Mouse (Mus musculus) left cerebral cortex, postnatal 25 days (tissue): ENCODE results near the gene Plk5. TPM values are rescaled to one million over a fixed set of nuclear protein-coding genes. Genes with fewer than 3 reads are reported as not detected.

Experiments
- DNase-seq, 2 experiments: peaks; one replicate each; pipeline ENCODE4 v3.0.0; 2022; ENCODE audit warnings: low spot score in 2 of 2, mixed read lengths in 1 of 2
- intact Hi-C: fragments of 180-260 bp; cut with DNase I; formaldehyde crosslinking; loops from one replicate; pipeline ENCODE4 v1.15.1; 2025
- total RNA-seq, 2 experiments: library from RNA; stranded (reverse); gene quantifications; 2 replicates each; pipeline ENCODE4 v1.2.3; 2021

The Plk5 gene
- 10 to 100 TPM; 22.6 to 24.9 TPM for total RNA-seq

DNA sequence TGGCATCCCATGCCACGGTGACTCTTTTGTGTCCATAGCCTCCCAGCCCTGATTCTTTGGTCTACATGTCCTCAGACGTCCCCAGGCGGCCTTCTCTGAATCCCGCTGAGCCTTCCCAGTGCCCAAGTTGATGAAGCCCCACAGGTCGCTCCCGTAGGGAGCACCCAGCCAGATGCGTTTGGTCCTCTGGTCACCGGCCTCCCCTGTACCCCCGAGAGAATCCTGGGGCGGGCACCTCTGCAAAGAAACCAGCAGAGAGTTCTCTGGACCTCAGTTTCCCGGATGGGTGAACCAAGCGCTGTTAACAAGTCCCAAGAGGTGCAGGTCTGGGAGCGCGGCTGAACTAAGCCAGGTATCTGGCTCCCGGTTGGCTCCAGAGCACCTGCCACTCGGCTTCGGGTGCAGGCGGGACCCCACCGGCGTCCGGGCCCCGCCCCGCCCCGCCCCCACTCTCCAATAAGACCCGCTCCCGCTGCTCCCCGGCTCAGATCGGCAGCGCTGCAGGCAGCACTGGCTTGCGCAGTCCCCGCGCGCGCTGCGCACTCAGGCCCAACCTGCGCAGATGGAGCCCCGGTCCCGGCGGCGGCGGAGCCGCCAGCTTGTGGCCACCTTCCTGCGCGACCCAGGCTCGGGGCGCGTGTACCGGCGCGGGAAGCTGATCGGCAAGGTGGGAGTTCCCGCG is at the start of gene Plk5:
TSS of gene Plk5 (plus strand) at position 459 of the 682 bp plus-strand sequence.
- DNase-seq = peak in 1 of 2 experiments; percentile 47
- intact Hi-C loops = loop anchor here (2.0 kb wide), 1 partner anchor 17 kb away; no protein-coding TSS in a partner anchor

DNA sequence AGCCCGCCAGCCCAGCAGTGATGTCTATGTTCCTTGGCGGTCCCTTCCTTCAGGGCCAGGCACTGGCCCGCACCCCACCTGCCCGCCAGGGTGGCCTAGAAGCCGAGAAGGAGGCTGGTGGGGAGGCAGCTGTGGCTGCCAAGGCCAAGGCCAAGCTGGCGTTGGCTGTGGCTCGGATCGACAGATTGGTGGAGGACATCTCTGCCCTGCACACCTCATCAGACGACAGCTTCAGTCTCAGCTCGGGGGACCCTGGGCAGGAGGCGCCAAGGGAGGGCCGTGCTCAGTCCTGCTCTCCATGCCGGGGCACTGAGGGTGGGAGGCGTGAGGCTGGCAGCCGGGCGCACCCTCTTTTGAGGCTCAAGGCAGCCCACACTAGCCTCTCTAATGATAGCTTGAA is 44.7 kb upstream of the Plk5 start:
- intact Hi-C loops = no loop called here
- DNase-seq = no peak

DNA sequence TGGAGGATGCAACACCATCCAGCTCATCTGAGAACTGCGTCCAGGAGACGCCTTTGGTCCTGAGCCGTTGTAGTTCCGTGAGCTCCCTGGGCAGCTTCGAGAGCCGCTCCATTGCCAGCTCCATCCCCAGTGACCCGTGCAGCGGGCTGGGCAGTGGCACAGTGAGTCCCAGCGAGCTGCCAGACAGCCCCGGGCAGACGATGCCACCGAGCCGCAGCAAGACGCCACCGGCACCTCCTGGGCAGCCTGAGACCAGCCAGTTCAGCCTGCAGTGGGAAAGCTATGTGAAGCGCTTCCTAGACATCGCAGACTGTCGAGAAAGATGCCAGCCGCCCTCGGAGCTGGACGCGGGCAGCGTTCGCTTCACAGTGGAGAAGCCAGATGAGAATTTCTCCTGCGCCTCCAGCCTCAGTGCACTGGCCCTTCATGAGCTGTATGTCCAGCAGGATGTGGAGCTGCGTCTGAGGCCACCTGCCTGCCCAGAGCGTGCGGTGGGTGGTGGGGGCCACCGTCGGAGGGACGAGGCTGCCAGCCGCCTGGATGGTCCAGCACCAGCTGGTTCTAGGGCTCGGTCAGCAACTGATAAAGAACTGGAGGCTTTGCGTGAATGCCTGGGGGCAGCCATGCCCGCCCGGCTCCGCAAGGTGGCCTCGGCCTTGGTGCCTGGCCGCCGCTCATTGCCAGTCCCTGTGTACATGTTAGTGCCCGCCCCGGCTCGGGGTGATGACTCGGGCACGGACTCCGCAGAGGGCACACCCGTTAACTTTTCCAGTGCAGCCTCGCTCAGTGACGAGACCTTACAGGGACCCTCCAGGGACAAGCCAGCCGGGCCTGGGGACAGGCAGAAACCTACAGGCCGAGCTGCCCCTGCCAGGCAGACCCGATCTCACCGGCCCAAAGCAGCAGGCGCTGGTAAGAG is 43.4 kb upstream of the Plk5 start:
- DNase-seq = no peak
- intact Hi-C loops = no loop called here

DNA sequence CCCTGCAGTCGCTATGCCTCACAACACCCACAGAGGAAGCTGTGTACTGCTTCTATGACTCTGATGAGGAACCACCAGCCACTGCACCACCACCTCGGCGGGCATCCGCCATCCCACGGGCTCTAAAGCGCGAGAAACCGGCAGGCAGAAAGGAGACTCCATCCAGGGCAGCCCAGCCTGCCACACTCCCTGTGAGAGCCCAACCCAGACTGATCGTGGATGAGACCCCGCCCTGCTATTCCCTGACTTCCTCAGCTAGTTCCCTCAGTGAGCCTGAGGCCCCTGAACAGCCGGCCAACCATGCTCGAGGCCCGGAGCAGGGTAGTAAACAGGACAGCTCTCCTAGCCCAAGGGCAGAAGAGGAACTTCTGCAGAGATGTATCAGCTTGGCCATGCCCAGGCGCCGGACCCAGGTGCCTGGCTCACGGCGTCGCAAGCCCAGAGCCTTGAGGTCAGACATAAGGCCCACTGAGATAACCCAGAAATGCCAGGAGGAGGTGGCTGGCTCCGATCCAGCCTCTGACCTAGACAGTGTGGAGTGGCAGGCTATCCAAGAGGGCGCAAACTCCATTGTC is 42.5 kb upstream of the Plk5 start:
- intact Hi-C loops = no loop called here
- no peak for DNase-seq

DNA sequence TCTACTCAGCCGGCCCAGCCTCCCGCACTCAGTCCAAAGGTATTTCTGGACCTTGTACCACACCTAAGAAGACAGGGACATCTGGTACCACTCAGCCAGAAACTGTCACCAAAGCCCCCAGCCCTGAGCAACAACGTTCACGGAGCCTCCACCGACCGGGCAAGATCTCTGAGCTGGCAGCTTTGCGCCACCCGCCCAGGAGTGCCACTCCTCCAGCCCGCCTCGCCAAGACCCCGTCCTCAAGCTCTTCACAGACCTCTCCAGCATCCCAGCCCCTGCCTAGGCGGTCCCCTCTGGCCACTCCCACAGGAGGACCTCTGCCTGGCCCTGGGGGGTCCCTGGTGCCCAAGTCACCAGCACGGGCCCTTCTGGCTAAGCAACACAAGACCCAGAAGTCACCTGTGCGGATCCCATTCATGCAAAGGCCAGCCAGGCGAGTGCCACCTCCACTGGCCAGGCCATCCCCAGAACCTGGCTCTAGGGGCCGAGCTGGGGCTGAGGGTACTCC is 41.7 kb upstream of the Plk5 start:
- DNase-seq = no peak
- intact Hi-C loops = no loop called here

DNA sequence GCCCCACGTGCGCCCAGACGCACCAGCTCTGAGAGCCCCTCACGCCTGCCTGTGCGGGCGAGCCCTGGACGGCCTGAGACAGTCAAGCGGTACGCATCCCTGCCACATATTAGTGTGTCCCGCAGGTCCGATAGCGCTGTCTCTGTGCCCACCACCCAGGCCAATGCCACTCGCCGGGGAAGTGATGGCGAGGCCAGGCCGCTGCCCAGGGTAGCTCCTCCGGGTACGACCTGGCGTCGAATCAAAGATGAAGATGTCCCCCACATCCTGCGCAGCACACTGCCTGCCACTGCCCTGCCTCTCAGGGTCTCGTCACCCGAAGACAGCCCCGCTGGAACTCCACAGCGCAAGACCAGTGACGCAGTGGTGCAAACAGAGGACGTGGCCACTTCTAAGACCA is 40.9 kb upstream of the Plk5 start:
- DNase-seq = no peak
- intact Hi-C loops = no loop called here

DNA sequence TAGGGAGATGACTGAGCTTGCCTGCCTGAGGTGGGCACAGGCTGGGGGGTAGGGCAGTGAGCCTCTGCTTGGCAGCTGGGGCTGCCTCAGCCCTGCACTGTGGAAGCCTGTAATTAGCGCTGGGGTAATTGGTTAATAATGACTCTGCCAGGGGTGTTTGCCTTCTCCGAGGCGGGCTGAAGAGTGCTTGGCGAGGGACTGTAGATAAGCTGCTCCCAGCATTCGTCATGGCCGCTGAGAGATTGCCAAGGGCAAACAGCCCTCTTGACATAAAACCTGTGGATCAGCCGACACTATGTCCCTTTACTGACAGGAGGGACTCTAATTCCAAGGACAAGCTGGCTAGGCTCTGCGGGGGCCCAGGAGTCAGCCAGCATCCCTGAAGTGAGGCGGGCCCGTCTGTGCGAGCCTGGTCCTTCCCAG is 39.9 kb upstream of the Plk5 start:
- intact Hi-C loops = no loop called here
- no peak for DNase-seq

DNA sequence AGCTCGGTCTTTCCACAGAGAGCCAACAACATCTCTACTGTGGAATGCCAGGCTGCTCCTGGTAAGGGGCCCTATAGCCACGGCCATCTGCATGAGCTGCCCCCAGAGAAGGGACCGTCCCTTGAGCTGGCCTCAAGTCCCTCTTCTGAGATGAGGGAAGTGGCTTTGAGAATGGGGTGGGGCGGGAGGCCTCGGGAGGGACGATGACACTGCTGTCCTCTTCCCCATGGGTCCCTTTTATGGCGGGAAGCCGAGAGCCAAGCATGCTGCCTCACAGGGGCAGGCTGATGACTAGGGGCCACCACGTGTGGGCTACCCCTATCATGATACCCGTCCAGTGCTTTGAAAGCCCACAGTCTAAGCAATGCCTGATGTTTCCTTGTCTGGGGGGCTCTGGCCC is 39.2 kb upstream of the Plk5 start:
- no peak for DNase-seq
- intact Hi-C loops = no loop called here

DNA sequence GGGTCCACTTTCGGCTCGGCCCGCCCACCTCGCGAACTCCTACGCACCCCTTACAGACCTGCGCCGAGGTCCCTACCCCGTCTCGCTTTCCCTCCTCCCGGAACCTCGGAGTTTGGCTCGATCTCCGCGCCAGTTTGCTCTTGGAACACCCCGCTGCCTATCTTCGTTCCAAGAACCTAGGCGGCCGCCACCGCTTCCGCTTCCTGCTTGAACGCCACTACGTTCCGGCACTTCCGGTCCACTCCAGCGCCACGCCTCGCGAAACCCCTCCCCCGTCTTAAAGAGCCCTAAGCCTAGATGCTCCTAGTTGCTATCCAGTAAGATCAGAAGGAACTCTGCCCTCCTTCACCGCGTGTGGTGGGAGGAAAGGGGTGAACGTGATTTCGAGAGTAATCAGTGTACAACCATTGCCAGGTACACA is 35.9 kb upstream of the Plk5 start, which contains the start of gene 2310011J03Rik:
TSS of gene 2310011J03Rik (minus strand) at position 198 of the 421 bp plus-strand sequence.
- DNase-seq = peak; percentile 91 to 96
- intact Hi-C loops = no loop called here

DNA sequence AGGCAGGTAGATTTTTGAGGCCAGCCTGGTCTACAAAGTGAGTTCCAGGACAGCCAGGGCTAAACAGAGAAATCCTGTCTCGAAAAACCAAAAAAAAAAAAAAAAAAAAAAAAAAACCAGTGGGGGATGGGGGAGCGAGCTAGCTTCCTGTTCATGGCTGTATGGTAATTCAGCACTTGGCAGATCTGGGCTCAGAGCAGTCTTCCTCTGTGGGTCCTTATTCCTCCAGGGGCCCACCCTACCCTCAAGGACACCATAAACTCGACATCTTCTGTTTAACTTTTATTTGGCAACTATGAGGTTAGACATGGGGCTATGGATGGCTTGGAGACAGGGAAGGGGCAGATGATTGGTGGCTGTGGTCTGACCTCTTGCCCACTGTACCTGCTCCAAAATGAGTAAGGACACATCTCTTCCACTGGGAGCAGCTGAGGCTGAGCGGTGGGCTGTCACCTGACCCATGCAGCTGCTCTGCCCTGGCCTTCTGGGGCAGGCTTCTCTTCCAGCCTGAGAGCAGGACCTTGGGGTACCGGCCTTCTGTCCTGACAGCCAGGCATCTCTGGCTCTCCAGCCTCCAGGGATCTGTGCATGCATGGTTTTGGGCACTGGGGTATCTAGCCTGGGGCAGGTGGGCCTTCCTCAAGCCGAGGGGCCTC is 35.1 kb upstream of the Plk5 start:
- no peak for DNase-seq
- intact Hi-C loops = no loop called here

DNA sequence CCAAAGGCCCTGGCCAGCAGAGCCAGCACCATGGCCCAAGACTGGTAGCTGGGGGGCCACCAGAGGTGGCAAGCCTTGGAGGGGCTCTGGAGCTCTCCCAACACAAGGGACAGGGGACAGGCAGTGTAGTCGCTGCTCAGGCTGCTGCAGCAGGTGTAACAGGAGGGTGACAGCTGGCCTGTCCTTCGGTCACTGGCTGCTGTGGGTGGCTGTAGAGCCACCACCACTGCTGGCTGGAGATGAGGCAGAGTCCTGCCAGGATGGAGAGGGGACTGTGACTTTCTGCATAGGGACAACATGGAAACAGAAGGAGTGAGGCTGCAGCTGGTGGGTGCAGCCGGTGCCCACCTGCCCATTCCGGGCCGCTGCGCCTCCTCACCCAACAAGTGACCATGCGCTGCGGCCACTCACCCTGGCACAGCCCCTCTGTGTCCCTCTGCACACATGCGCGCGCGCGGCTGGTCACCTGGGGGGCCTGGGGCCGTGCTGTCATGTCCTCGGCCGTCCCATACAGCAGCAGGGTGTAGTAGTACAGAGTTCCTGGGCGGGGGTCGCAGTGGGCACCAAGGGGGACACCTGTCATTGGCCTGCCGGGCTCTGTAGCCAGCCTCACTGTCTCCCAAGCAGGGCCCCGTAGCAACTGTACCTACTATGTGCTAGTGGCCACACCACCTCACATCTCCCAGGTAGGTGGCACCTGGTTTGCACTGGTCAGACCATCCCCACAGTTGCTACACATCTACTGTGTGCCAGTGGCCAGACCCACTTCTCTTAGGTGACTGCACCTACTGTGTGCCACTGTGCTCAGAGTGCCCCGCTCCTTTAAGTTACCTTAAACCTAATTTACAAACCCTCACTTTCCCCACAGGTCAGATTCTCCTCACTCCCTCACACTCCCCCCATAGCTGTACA is 34.3 kb upstream of the Plk5 start:
- no peak for DNase-seq
- intact Hi-C loops = no loop called here

DNA sequence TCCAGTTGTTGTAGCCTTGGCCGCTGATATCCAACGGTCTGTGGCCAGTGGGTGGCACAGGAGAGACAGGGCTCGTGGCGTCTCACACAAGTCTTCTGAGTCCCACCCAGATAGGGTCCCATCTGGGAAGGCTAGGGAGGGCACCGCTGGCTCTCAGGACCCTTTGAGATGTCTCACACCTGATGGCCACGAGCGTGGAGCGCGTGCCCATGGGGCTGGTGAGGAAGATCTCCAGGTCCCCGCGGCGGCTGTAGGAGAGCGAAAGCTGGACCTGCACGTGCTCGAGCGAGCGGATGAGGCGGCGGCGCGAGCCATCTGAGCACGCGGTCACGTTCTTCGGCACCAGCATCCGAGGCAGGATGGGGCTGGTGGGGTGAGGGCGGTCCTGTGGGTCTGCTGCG is 33.4 kb upstream of the Plk5 start:
- intact Hi-C loops = no loop called here
- DNase-seq = no peak

DNA sequence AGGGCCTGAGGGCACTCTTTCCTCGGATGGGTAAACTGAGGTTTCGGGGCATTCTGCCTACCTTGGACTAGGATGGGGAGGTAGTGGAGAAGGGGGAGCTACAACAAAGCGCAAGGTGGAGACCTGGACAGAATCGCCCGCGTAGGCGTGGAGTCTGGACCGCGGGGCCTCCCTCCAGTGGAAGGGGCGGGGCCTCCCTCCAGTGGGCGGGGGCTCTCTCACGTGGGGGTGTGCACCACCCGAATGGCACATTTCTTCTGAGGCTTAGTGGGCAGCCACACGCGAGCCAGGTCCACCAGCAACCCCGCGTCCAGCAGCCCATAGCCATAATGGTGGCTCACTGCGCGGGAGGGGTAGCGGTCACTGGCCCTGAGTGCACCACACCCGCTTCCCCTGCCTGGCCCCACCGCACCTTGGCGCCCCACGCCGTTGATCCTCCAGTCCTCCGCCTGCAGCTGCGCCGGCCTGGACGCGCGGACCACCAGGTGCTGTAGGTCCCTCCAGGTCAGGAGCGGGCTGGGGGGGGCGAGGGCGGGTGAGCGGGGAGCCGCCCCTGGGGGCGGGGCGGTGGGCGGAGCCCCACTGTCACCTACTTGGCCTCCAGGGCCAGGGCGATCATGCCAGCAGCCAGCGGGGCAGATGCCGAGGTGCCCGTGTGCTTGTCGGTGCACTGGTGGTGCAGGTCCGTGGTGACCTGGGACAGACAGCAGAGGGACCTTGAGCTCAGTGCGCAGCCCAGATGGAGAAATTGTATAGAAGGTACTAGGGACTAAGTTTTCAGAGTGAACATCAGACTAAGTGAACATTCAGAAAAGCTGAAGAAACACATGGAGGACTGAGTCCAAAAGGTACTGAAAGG is 32.8 kb upstream of the Plk5 start:
- peak in 1 of 2 experiments; percentile 55 for DNase-seq
- intact Hi-C loops = no loop called here

DNA sequence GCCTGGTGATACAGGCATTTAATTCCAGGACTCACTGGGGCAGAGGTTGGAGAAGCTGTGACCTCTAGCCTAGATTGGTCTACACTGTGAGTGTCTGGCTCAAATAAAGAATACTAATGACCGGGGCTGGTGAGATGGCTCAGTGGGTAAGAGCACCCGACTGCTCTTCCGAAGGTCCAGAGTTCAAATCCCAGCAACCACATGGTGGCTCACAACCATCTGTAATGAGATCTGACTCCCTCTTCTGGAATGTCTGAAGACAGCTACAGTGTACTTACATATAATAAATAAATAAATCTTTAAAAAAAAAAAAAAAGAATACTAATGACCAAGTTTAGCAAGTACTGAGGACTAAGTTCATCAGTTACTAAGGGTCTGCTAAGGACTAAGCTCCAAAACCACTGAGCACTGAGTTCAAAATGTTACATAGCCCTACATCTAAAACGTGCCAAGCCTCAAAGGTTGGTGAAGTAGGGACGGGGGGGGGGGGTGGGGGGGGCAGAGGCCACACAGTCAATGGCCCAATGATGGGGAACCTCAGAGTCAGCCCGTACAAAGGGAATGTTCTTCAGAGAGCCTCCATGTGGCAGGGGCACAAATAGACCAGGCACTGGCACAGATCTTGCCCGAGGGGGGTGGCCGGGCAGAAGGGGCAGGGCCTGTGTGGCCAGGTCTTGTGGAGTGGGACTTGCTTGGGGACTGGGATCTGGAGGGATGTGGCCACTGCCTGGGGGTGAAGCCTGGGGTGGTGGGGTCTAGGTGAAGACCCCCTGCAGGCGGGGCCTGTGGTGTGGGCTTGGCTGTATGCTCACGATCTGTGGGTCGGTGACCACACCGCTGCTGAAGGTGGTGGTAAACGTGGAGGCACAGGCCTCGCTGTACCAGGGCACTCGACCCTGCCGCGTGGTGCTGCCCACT is 31.9 kb upstream of the Plk5 start:
- DNase-seq = no peak

DNA sequence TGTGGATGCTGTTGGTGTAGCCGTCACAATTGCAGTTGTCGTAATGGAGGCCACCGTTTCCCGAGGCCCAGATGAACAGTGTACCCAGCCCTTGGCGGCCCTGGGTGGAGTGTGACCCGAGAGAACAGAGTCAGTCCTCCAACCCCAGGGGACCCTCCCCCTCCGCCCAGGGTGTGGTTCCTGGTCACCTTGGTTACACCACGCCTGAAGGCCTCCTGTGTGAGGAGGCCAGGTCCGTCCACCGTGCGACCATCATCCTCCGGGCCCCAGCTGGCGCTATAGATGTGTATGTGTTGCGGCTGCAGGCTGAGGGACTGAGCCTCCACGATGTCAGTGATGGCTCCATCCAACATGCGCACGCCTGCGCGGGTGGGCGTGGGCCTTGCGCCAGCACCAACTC is 31.2 kb upstream of the Plk5 start:
- intact Hi-C loops = no loop called here
- DNase-seq = no peak

More for the DNA sequence above, 31.9 kb upstream of the Plk5 start:
- intact Hi-C loops = no loop called here

DNA sequence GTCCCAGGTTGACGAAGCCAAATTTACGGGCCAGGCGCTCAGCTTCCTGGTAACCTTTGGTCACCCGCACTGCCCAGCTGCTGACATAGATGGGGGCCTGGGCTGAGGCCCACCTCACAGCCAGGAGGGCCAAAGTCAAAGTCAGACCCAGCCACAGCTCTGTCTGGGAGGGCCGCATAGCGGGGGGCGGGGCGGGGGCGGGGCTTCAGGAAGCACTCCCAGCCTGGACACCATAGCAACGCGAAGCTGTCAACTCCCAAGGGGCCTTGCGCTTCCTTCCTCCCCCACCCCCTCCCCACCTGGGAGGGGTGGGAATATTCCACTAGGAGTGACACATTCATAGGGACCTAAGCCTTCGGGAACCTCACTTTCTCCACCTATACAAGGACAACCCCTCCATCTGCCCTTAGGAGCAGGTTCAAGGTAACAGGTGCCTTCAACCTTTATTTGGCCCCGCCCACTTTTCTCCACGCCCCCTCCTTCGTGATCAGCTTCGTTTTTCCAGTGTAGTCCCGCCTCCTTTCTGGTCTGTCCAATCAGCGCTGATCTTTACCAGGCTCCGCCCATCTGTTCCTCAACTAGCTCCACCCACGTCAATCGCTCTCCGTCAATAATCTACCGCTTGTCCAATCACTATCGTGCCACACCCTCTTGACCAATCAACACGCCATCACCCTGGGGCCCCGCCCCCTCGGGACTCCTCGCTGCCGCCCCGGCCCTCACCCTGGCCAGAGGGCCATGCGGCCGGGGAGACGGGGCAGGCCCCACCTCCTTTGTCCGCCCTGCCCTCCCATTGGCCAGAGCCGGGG is 26.8 kb upstream of the Plk5 start, which contains the start of the genes Pcsk4 and Reep6:
TSS of gene Pcsk4 (minus strand) at position 226 of the 809 bp plus-strand sequence.
TSS of gene Reep6 (plus strand) at position 681 of the 809 bp plus-strand sequence.
- peak; percentile 95 to 97 for DNase-seq
- intact Hi-C loops = no loop called here
